Mouse (Mus musculus) kidney, embryonic 16.5 days (tissue): ENCODE results near the gene Bmp2k. TPM values are rescaled to one million over a fixed set of nuclear protein-coding genes. Genes with fewer than 3 reads are reported as not detected.
"Not testable (repeated sequence)": the region's sequence is repeated elsewhere in the genome, so short reads cannot be mapped to it uniquely, and the experiment has no call there.

Experiments used
- ATAC-seq: fragments of 200-750 bp; cut with Nextera tagmentation; 2 replicates; pipeline ENCODE4 v1.8.0; 2017; ENCODE audit warnings: moderate TSS enrichment; ENCODE audit not compliant: low FRiP score, low TSS enrichment
- H3K27ac ChIP-seq: fragments of 300-500 bp; sonication (generic); 2 replicates; pipeline ENCODE4 v1.5.1; 2014; ENCODE audit warnings: low read length
- H3K27me3 ChIP-seq: fragments of 300-500 bp; sonication (generic); 2 replicates; pipeline ENCODE4 v1.6.1; 2014; ENCODE audit warnings: low read length, control low read depth, mixed read lengths; ENCODE audit not compliant: insufficient read depth
- H3K36me3 ChIP-seq: fragments of 300-500 bp; sonication (generic); 2 replicates; pipeline ENCODE4 v1.6.1; 2014; ENCODE audit warnings: low read length, control low read depth, mixed read lengths; ENCODE audit not compliant: insufficient read depth
- H3K4me1 ChIP-seq: fragments of 300-500 bp; sonication (generic); 2 replicates; pipeline ENCODE4 v1.6.1; 2014; ENCODE audit warnings: low read length, control low read depth, mixed read lengths; ENCODE audit not compliant: insufficient read depth
- H3K4me2 ChIP-seq: fragments of 300-500 bp; sonication (generic); replicated peaks from 2 replicates; pipeline ENCODE4 v1.6.1; 2014; ENCODE audit warnings: low read depth, low read length
- H3K4me3 ChIP-seq: fragments of 300-500 bp; sonication (generic); 2 replicates; pipeline ENCODE4 v1.5.1; 2014; ENCODE audit warnings: mild to moderate bottlenecking, low read length
- H3K9ac ChIP-seq: fragments of 300-500 bp; sonication (generic); replicated peaks from 2 replicates; pipeline ENCODE4 v1.6.1; 2014; ENCODE audit warnings: low read length
- H3K9me3 ChIP-seq: fragments of 300-500 bp; sonication (generic); 2 replicates; pipeline ENCODE4 v1.6.1; 2016; ENCODE audit warnings: low read length, control low read depth
- WGBS: fragments of 180-500 bp; shearing (Covaris S2); extraction: QIAGEN DNeasy Blood & Tissue Kit; methylation state at CpG from one replicate; pipeline ENCODE4 v1.1.7; 2014; 5-methylcytosine and 5-hydroxymethylcytosine counted together
- polyA plus RNA-seq: library from polyadenylated mRNA; unstranded; fragments of >200 nt; fragmentation: Nextera tagmentation; extraction: Ambion mirVana; gene quantifications from 2 replicates; pipeline ENCODE4 v1.2.1, GENCODE M21; 2015

Gene Bmp2k
- polyA plus RNA-seq, 1 experiment from 2014 or later: 7.7 TPM

DNA sequence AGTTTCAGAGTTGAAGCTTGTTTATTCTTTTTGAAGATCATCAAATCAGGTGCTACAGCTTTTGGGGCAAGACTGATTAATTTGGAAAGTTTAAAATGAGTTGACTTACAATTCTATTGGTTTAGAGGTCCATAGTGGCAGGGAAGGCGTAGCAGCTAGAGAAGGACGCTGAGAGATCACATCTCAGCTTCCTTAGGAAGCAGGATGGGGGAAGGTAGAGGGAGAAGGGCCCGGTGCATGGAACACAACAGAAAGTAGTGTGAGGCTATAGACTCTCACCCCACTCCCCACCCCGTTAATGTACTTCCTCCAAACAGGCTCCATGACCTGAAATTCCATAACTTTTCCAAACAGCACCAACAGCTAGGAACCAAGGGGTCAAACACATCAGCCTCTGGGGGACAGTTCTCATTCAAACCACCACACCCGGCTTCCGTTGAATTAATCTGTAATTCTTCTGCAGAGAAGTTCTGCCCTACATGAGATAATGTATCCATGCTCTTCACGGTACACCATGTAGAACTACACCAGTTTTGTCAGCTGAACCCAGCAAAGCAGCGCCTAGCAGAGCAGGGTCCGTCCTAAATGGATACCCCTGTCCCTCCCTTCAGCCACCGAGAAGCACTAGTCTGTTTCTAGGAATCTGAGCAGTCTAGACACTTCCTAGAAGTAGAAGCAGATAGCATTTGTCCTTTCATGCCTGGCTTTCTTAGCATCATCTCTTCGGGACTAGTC lies 12.3 kb downstream of the Bmp2k start:
- WGBS: 85% methylated on average over 11 of the region's 11 CpGs
- Histone ChIP-seq H3K4me3 (no peak overlapping the region), H3K4me2 (no peak overlapping the region), H3K9ac (no peak overlapping the region), H3K27me3 (no peaks in the 10 kb centered on the region), H3K36me3 (no peaks in the 10 kb centered on the region), H3K9me3 (no peaks in the 10 kb centered on the region), H3K27ac (no peak overlapping the region), H3K4me1 (0 out of 2 replicates have a peak, but pooled peaks cover 3% of the 10 kb centered on the region)
- no peak for ATAC-seq

DNA sequence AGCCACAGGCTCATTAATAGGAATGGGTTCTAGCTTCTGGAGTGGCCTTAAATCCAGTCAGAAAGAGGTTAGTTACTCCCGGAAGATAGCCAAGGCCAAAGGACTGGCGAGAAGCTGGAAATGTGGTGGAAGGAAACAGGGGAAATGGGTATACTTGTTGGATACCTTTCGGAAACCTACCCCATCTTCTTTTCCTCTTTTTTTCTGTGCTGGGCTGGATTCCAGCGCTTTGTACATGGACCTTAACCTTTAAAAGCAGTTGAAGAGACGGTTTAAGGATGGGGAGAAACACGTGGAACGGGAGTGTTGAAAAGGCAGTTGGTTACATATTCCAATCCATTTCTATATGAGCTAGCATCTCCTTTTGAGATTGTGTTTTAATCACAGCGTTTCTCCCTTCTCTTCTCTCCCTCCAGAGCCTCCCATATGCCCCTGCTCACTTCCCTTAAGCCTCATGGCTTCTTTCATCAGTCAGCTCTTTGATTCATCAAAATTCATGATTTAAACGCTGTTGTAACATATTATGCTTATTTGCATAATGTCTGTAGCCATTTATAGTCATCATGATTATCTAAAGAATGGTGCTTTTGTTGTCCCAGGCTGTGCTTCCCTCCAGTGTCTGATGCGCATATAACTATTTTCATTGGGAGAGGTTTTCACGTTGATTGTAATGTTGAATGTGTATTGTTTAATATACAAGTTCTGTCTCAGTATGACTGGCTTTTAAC lies 18.5 kb downstream of the Bmp2k start:
- no peak overlapping the region for H3K4me2 ChIP-seq
- H3K4me1 ChIP-seq: 0 out of 2 replicates have a peak, but pooled peaks cover 2% of the 10 kb centered on the region
- no peak overlapping the region for H3K4me3 ChIP-seq
- no peak overlapping the region for H3K27ac ChIP-seq
- no peaks in the 10 kb centered on the region for H3K27me3 ChIP-seq
- WGBS: 85% methylated on average over 11 of the region's 11 CpGs
- no peaks in the 10 kb centered on the region for H3K36me3 ChIP-seq
- no peaks in the 10 kb centered on the region for H3K9me3 ChIP-seq
- ATAC-seq: no peak
- H3K9ac ChIP-seq: no peak overlapping the region

DNA sequence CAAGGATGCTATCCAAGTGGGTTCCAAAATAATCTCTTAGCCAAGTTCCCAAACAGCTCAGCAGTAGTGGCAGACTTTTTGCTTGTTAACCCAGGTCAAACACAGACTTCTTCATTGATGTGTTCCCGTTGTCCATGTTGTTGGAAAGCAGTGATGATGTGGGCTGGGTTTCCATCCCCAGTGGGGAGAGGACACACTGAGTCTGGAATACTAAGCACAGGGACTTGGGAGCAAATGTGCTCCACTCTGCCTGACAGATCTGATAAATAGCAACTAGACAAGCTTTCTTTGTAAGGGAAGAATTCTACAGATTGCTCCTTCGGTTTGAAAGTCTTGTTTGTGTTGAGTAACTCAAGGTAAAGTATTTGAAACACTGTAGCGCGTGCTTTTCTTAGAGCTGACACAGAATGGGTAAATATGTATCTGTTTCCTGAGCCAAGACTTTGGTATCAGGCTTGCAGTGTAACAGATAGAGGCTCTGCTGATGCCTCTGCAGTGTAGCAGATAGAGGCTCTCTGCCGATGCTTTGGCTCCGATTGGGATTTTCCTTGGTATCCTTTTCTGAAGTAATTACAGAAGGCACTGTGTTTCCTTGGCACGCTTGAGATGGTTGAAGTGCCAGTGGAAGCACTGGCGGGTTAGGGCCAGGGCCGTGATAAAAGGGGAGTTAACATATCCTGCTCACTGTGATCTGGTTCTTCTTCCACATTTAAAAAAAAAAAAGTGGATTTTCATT lies 19.5 kb downstream of the Bmp2k start:
- Histone ChIP-seq H3K36me3 (no peaks in the 10 kb centered on the region), H3K27ac (no peak overlapping the region), H3K9ac (no peak overlapping the region), H3K27me3 (no peaks in the 10 kb centered on the region), H3K9me3 (no peaks in the 10 kb centered on the region), H3K4me2 (no peak overlapping the region), H3K4me3 (no peak overlapping the region), H3K4me1 (0 out of 2 replicates have a peak, but pooled peaks cover 2% of the 10 kb centered on the region)
- 88% methylated on average over 9 of the region's 9 CpGs for WGBS
- no peak for ATAC-seq

DNA sequence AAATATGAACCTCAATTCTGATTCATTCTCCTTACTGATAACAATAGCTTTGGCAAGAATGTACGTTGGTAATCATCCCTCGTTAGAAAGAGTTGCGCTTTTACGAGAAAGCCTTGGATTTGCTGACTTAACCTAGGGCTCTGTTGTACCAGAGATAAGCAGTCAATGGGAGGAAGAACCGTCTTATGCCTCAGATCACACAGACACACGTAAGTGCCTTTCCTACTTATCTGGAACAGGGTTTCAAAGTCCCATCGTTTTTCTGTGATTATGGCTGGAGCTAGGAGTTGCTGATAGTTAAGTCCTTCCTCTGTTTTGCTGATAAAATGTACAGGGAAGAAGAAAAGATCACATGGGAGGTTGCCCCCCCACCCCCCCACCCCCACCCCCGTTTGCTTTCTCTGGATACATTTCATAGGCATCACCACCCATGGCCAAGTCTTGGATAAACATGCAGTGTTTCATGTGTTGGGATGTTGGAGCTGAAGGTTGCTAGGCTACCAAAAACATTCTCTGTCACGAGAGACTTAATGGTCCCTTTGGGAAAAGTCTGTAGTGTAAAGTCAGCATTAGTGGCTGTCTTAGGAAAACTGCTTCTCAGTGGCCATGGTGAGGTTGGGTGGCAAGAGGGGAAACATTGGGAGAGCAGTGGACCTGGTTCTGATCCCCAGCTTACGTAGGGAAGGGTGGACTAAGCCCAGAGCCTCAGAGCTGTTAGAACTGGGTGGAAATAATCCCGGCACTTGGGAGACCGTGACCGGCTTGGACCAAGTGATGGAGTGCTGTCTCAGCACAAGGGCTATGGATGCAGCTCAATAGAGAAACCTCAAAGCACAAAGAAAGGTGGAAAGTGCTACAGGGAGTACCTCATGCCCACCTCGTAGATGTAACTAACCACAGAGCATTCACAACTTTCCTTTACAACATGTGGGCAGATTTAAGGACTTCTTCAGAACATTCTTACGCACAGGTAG lies 25.1 kb downstream of the Bmp2k start:
- H3K4me2 ChIP-seq: no peak overlapping the region
- H3K36me3 ChIP-seq: no peaks in the 10 kb centered on the region
- ATAC-seq: no peak
- no peaks in the 10 kb centered on the region for H3K27me3 ChIP-seq
- H3K4me3 ChIP-seq: no peak overlapping the region
- 59% methylated on average over 15 of the region's 15 CpGs for WGBS
- no peaks in the 10 kb centered on the region for H3K9me3 ChIP-seq
- peaks cover 9% of the 10 kb centered on the region; the same call in 1 of the 2 replicates for H3K4me1 ChIP-seq
- no peak overlapping the region for H3K9ac ChIP-seq
- no peak overlapping the region for H3K27ac ChIP-seq

DNA sequence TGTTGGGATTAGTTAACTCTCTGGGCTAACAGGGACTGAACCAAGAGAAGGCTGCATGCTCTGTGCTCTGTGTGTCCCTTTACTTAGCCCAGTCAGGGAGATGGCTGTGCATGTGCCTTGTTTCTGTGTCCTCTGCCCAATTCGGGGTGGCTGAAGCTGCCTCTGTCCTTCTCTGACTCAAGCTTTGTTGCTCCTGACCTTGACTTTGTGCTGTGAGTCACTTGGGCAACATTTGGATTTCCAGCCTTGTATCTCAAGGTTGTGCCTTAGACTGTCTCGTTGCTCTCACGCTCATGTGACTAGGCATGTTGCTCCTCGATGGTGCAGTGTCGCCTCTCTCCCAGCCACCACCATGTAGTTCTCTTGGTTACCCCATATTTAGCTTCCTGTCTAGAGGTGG lies 27.3 kb downstream of the Bmp2k start:
- ATAC-seq: no peak
- H3K4me2 ChIP-seq: no peak overlapping the region
- H3K27me3 ChIP-seq: no peaks in the 10 kb centered on the region
- H3K4me1 ChIP-seq: peaks cover 9% of the 10 kb centered on the region; the same call in 1 of the 2 replicates
- H3K36me3 ChIP-seq: no peaks in the 10 kb centered on the region
- H3K4me3 ChIP-seq: no peak overlapping the region
- no peak overlapping the region for H3K27ac ChIP-seq
- 91% methylated on average over 5 of the region's 5 CpGs for WGBS
- H3K9me3 ChIP-seq: no peaks in the 10 kb centered on the region
- no peak overlapping the region for H3K9ac ChIP-seq

DNA sequence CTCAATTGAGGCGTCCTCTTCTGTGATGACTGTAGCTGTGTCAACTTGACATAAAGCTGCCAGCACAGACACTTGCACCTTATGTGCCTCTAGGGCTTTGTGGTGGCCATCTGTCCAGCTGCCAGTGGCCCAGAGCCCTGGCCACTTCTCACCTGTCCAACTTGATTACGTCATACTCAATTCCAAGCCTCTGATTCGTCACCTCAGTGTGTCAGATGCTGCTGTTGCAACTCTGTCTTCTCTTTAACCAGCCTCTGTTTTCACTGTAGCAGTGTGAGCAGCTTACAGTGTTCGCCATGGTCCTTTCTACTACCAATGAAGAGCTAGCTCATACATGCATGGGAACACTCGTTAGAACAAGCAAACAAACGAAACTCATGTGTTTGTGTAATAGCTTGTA lies 28.2 kb downstream of the Bmp2k start:
- WGBS: 80% methylated on average over 6 of the region's 6 CpGs
- Histone ChIP-seq H3K4me1 (peaks cover 9% of the 10 kb centered on the region; the same call in 1 of the 2 replicates), H3K9me3 (no peaks in the 10 kb centered on the region), H3K27ac (no peak overlapping the region), H3K4me2 (no peak overlapping the region), H3K36me3 (no peaks in the 10 kb centered on the region), H3K27me3 (no peaks in the 10 kb centered on the region), H3K4me3 (no peak overlapping the region), H3K9ac (no peak overlapping the region)
- ATAC-seq: no peak

DNA sequence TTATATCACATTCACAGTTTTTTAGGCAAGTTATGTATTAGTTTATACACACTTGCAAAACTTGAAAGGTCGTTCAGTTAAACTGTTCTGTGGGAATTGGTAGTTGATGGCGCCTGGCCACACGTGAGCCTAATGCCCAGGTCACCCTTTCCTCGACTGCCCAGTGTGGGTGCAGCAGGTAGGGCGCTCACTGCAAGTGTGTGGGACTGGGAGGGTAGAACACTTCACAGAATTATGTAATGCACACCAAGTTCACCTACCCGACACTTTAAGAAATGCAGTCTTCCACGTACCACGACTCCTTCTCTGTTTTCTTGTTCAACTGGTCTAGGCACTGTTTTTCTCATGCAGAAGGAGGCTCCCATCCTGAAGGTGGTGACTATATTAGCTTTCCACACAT lies 30.5 kb downstream of the Bmp2k start:
- Histone ChIP-seq H3K27ac (no peak overlapping the region), H3K4me2 (no peak overlapping the region), H3K9me3 (no peaks in the 10 kb centered on the region), H3K27me3 (no peaks in the 10 kb centered on the region), H3K4me3 (no peak overlapping the region), H3K9ac (no peak overlapping the region), H3K4me1 (0 out of 2 replicates have a peak, but pooled peaks cover under 1% of the 10 kb centered on the region), H3K36me3 (no peaks in the 10 kb centered on the region)
- 86% methylated on average over 8 of the region's 8 CpGs for WGBS
- ATAC-seq: no peak

DNA sequence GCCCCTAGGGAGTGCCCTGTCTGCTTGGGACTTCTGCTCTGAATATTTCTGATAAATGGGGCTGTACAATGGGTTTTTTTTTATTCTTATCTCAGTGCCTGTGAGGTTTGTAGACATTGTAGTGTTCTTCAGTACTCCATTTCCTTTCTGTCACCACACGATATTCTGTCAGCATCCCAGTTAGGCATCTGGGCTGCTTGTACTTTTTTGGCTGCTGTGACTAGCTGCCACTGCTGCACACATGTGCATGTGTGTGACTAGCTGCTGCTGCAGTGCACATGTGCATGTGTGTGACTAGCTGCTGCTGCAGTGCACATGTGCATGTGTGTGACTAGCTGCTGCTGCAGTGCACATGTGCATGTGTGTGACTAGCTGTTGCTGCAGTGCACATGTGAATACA lies 31.4 kb downstream of the Bmp2k start:
- not testable (repeated sequence) for H3K27me3 ChIP-seq, H3K4me1 ChIP-seq, H3K9me3 ChIP-seq, H3K4me2 ChIP-seq, H3K9ac ChIP-seq, H3K36me3 ChIP-seq, H3K27ac ChIP-seq, ATAC-seq, H3K4me3 ChIP-seq
- 81% methylated on average over 1 of the region's 1 CpGs for WGBS

DNA sequence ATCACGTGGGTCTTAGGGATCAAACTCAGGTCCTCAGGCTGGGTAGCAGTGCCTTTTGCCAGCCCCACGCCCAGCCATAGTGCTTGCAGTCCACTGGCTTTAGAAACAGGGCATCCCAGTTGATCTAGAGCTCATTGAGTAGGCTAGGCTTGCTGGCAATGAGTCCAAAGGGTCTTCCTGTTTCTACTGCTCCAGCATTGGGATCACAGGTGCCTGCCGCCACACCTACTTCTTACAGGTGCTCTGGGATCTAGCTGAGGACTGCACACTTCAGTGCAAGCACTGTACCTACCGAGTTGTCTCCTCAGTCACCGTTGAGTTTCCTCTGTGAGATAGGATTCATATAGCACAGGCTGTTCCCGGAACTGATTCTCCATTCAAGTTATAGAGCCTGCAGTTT lies 34.3 kb downstream of the Bmp2k start:
- ATAC-seq: no peak
- H3K4me3 ChIP-seq: no peak overlapping the region
- H3K27ac ChIP-seq: no peak overlapping the region
- no peak overlapping the region for H3K4me2 ChIP-seq
- no peak overlapping the region for H3K9ac ChIP-seq
- H3K4me1 ChIP-seq: no peaks in the 10 kb centered on the region
- no peaks in the 10 kb centered on the region for H3K27me3 ChIP-seq
- 91% methylated on average over 6 of the region's 6 CpGs for WGBS
- no peaks in the 10 kb centered on the region for H3K9me3 ChIP-seq
- no peaks in the 10 kb centered on the region for H3K36me3 ChIP-seq
